Mouse (Mus musculus): ENCODE results near the gene Dynlrb1. TPM values are rescaled to one million over a fixed set of nuclear protein-coding genes. Genes with fewer than 3 reads are reported as not detected.

The Dynlrb1 gene
- polyA plus RNA-seq, 1 experiment, result 350 TPM

GRCm38 (mm10) chr2:155276195-155276594 lies 39.9 kb downstream of the Dynlrb1 start, which contains the start of gene Map1lc3a:
Gene Map1lc3a, plus strand, starts transcription at chr2:155276297.
- H3K27me3 ChIP-seq (ENCODE audit: control insufficient read depth, insufficient read depth, insufficient read length), result no peaks in the 10 kb centered on the region
- no peaks in the 10 kb centered on the region for H3K79me2 ChIP-seq (ENCODE audit: control insufficient read depth, insufficient read depth)
- no peak for TF ChIP-seq MYOD1 (IDR thresholded peaks at IDR 0.05; ENCODE audit: control insufficient read depth, insufficient read length, low read depth)
- TF ChIP-seq MAX (IDR thresholded peaks at IDR 0.05), result peak; percentile 26
- no peak for TF ChIP-seq FOSL1 (IDR thresholded peaks at IDR 0.05; ENCODE audit: insufficient read depth, low read length, poor library complexity, severe bottlenecking)
- no peak for TF ChIP-seq CTCF (IDR thresholded peaks at IDR 0.05; ENCODE audit: control insufficient read depth, insufficient read depth, insufficient read length)
- no peak for TF ChIP-seq USF1 (IDR thresholded peaks at IDR 0.05; ENCODE audit: low read depth)
- no peak for TF ChIP-seq CEBPB (IDR thresholded peaks at IDR 0.05; ENCODE audit: low read depth)
- peak within 1 kb of the TSS; percentile 72 for H3ac ChIP-seq (ENCODE audit: control insufficient read depth, insufficient read length, low read depth)
- no peaks in the 10 kb centered on the region for H3K79me3 ChIP-seq (ENCODE audit: low read depth)
- no peaks in the 10 kb centered on the region for H3K36me3 ChIP-seq (ENCODE audit: control insufficient read depth, insufficient read depth)
- H3K4me3 ChIP-seq (ENCODE audit: insufficient read depth, poor library complexity, severe bottlenecking), result peak within 1 kb of the TSS; percentile 76

GRCm38 (mm10) chr2:155276621-155277175 lies 40.4 kb downstream of the Dynlrb1 start:
- H3K79me2 ChIP-seq (ENCODE audit: control insufficient read depth, insufficient read depth), result no peaks in the 10 kb centered on the region
- H3ac ChIP-seq (ENCODE audit: control insufficient read depth, insufficient read length, low read depth), result peak overlapping the region; percentile 72
- no peaks in the 10 kb centered on the region for H3K36me3 ChIP-seq (ENCODE audit: control insufficient read depth, insufficient read depth)
- H3K27me3 ChIP-seq (ENCODE audit: control insufficient read depth, insufficient read depth, insufficient read length), result no peaks in the 10 kb centered on the region
- TF ChIP-seq MYOD1 (IDR thresholded peaks at IDR 0.05; ENCODE audit: control insufficient read depth, insufficient read length, low read depth) (no peak), FOSL1 (IDR thresholded peaks at IDR 0.05; ENCODE audit: insufficient read depth, low read length, poor library complexity, severe bottlenecking) (no peak), MYOG (IDR thresholded peaks at IDR 0.05; ENCODE audit: control insufficient read depth, extremely low read depth, insufficient read length) (no peak), USF1 (IDR thresholded peaks at IDR 0.05; ENCODE audit: low read depth) (no peak)
- peak overlapping the region; percentile 76 for H3K4me3 ChIP-seq (ENCODE audit: insufficient read depth, poor library complexity, severe bottlenecking)
- no peaks in the 10 kb centered on the region for H3K79me3 ChIP-seq (ENCODE audit: low read depth)

DNA sequence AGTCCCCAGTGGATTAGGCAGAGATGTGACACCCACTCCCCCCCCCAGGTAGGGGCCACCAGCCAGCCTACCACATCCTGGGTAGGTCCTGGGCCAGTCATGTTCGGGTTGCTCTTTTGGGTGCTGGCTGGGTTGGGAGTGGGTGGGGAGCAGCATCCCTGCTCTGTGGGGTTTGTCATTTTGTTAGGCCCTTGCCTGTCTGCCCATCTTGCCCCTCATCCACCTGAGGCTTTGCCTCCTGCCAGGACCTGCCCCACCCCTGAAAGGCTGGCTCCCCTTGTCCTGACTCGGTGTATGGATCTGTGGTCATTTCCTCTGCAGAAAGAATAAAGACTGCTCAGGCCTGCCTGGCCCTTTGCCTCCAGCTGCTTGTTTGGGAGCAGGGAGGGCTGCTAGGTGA lies 41.4 kb downstream of the Dynlrb1 start:
- H3K79me3 ChIP-seq (ENCODE audit: low read depth), result no peaks in the 10 kb centered on the region
- TF ChIP-seq CEBPB (IDR thresholded peaks at IDR 0.05; ENCODE audit: low read depth), result no peak
- no peak for TF ChIP-seq MAX (IDR thresholded peaks at IDR 0.05)
- TF ChIP-seq MYOD1 (IDR thresholded peaks at IDR 0.05; ENCODE audit: control insufficient read depth, insufficient read length, low read depth), result no peak
- TF ChIP-seq USF1 (IDR thresholded peaks at IDR 0.05; ENCODE audit: low read depth), result no peak
- TF ChIP-seq FOSL1 (IDR thresholded peaks at IDR 0.05; ENCODE audit: insufficient read depth, low read length, poor library complexity, severe bottlenecking), result no peak
- no peak for TF ChIP-seq MYOG (IDR thresholded peaks at IDR 0.05; ENCODE audit: control insufficient read depth, extremely low read depth, insufficient read length)
- TF ChIP-seq CTCF (IDR thresholded peaks at IDR 0.05; ENCODE audit: control insufficient read depth, insufficient read depth, insufficient read length), result no peak
- H3K27me3 ChIP-seq (ENCODE audit: control insufficient read depth, insufficient read depth, insufficient read length), result no peaks in the 10 kb centered on the region
- no peaks in the 10 kb centered on the region for H3K79me2 ChIP-seq (ENCODE audit: control insufficient read depth, insufficient read depth)
- H3ac ChIP-seq (ENCODE audit: control insufficient read depth, insufficient read length, low read depth), result no peak overlapping the region
- no peaks in the 10 kb centered on the region for H3K36me3 ChIP-seq (ENCODE audit: control insufficient read depth, insufficient read depth)
- no peak overlapping the region for H3K4me3 ChIP-seq (ENCODE audit: insufficient read depth, poor library complexity, severe bottlenecking)

GRCm38 (mm10) chr2:155278361-155278760 lies 42.0 kb downstream of the Dynlrb1 start:
- no peaks in the 10 kb centered on the region for H3K79me3 ChIP-seq (ENCODE audit: low read depth)
- H3ac ChIP-seq (ENCODE audit: control insufficient read depth, insufficient read length, low read depth), result no peak overlapping the region
- H3K36me3 ChIP-seq (ENCODE audit: control insufficient read depth, insufficient read depth), result no peaks in the 10 kb centered on the region
- no peaks in the 10 kb centered on the region for H3K79me2 ChIP-seq (ENCODE audit: control insufficient read depth, insufficient read depth)
- TF ChIP-seq FOSL1 (IDR thresholded peaks at IDR 0.05; ENCODE audit: insufficient read depth, low read length, poor library complexity, severe bottlenecking) (no peak), MYOD1 (IDR thresholded peaks at IDR 0.05; ENCODE audit: control insufficient read depth, insufficient read length, low read depth) (no peak), CEBPB (IDR thresholded peaks at IDR 0.05; ENCODE audit: low read depth) (no peak), USF1 (IDR thresholded peaks at IDR 0.05; ENCODE audit: low read depth) (no peak), MAX (IDR thresholded peaks at IDR 0.05) (no peak), MYOG (IDR thresholded peaks at IDR 0.05; ENCODE audit: control insufficient read depth, extremely low read depth, insufficient read length) (no peak), CTCF (IDR thresholded peaks at IDR 0.05; ENCODE audit: control insufficient read depth, insufficient read depth, insufficient read length) (no peak)
- H3K27me3 ChIP-seq (ENCODE audit: control insufficient read depth, insufficient read depth, insufficient read length), result no peaks in the 10 kb centered on the region
- no peak overlapping the region for H3K4me3 ChIP-seq (ENCODE audit: insufficient read depth, poor library complexity, severe bottlenecking)

GRCm38 (mm10) chr2:155279163-155279562 lies 42.8 kb downstream of the Dynlrb1 start:
- H3K27me3 ChIP-seq (ENCODE audit: control insufficient read depth, insufficient read depth, insufficient read length), result no peaks in the 10 kb centered on the region
- no peaks in the 10 kb centered on the region for H3K36me3 ChIP-seq (ENCODE audit: control insufficient read depth, insufficient read depth)
- TF ChIP-seq MAX (IDR thresholded peaks at IDR 0.05), result no peak
- no peak for TF ChIP-seq CEBPB (IDR thresholded peaks at IDR 0.05; ENCODE audit: low read depth)
- TF ChIP-seq CTCF (IDR thresholded peaks at IDR 0.05; ENCODE audit: control insufficient read depth, insufficient read depth, insufficient read length), result no peak
- TF ChIP-seq FOSL1 (IDR thresholded peaks at IDR 0.05; ENCODE audit: insufficient read depth, low read length, poor library complexity, severe bottlenecking), result no peak
- no peak for TF ChIP-seq USF1 (IDR thresholded peaks at IDR 0.05; ENCODE audit: low read depth)
- TF ChIP-seq MYOG (IDR thresholded peaks at IDR 0.05; ENCODE audit: control insufficient read depth, extremely low read depth, insufficient read length), result no peak
- TF ChIP-seq MYOD1 (IDR thresholded peaks at IDR 0.05; ENCODE audit: control insufficient read depth, insufficient read length, low read depth), result no peak

GRCm38 (mm10) chr2:155280116-155280515 lies 43.8 kb downstream of the Dynlrb1 start:
- Histone ChIP-seq H3K27me3 (ENCODE audit: control insufficient read depth, insufficient read depth, insufficient read length) (no peaks in the 10 kb centered on the region), H3K4me3 (ENCODE audit: insufficient read depth, poor library complexity, severe bottlenecking) (no peak overlapping the region), H3K36me3 (ENCODE audit: control insufficient read depth, insufficient read depth) (no peaks in the 10 kb centered on the region), H3K79me3 (ENCODE audit: low read depth) (no peaks in the 10 kb centered on the region), H3ac (ENCODE audit: control insufficient read depth, insufficient read length, low read depth) (no peak overlapping the region), H3K79me2 (ENCODE audit: control insufficient read depth, insufficient read depth) (no peaks in the 10 kb centered on the region)
- TF ChIP-seq FOSL1 (IDR thresholded peaks at IDR 0.05; ENCODE audit: insufficient read depth, low read length, poor library complexity, severe bottlenecking) (no peak), MYOD1 (IDR thresholded peaks at IDR 0.05; ENCODE audit: control insufficient read depth, insufficient read length, low read depth) (peak; percentile 73), CTCF (IDR thresholded peaks at IDR 0.05; ENCODE audit: control insufficient read depth, insufficient read depth, insufficient read length) (no peak), MAX (IDR thresholded peaks at IDR 0.05) (no peak), CEBPB (IDR thresholded peaks at IDR 0.05; ENCODE audit: low read depth) (no peak), MYOG (IDR thresholded peaks at IDR 0.05; ENCODE audit: control insufficient read depth, extremely low read depth, insufficient read length) (no peak)

More at GRCm38 (mm10) chr2:155279163-155279562, 42.8 kb downstream of the Dynlrb1 start:
- Histone ChIP-seq H3ac (ENCODE audit: control insufficient read depth, insufficient read length, low read depth) (no peak overlapping the region), H3K4me3 (ENCODE audit: insufficient read depth, poor library complexity, severe bottlenecking) (no peak overlapping the region), H3K79me3 (ENCODE audit: low read depth) (no peaks in the 10 kb centered on the region), H3K79me2 (ENCODE audit: control insufficient read depth, insufficient read depth) (no peaks in the 10 kb centered on the region)
